Mouse (Mus musculus): ENCODE measurements around the gene Srpk3. TPM values are rescaled to one million over a fixed set of nuclear protein-coding genes. Genes with fewer than 3 reads are reported as not detected.

The Srpk3 gene
- polyA plus RNA-seq, 1 experiment: 109 TPM

- no peaks in the 10 kb centered on the region; the same call in 1 of the 2 replicates for H3K4me1 ChIP-seq (ENCODE audit: control insufficient read depth, insufficient read depth, insufficient read length)
- no peak for TF ChIP-seq POLR2A (IDR thresholded peaks at IDR 0.05; ENCODE audit: low read depth, low read length)
- 86% methylated on average over 5 of the region's 5 CpGs for WGBS
Measured at GRCm38 (mm10) chrX:73756334-73757140, 17.7 kb upstream of the Srpk3 start, which contains the start of gene Plxnb3. Gene Plxnb3, plus strand, starts transcription at chrX:73757090.

GRCm38 (mm10) chrX:73758611-73759290 is 15.5 kb upstream of the Srpk3 start:
- TF ChIP-seq CTCF (IDR thresholded peaks at IDR 0.05; ENCODE audit: extremely low read depth, insufficient read depth, insufficient read length, insufficient replicate concordance): no peak
- no peaks in the 10 kb centered on the region for H3K36me3 ChIP-seq (ENCODE audit: control insufficient read depth, insufficient read depth, low read length)
- no peak for DNase-seq (ENCODE audit: low read depth in 1 of 2, low spot score in 2 of 2)
- H3K4me3 ChIP-seq (ENCODE audit: extremely low read depth, insufficient read depth, insufficient read length): no peak overlapping the region
- 83% methylated on average over 13 of the region's 13 CpGs for WGBS
- H3K27ac ChIP-seq (ENCODE audit: insufficient read depth, low read length): no peak overlapping the region
- no peaks in the 10 kb centered on the region for H3K27me3 ChIP-seq (ENCODE audit: control insufficient read depth, insufficient read depth, low read length)
- H3K4me1 ChIP-seq (ENCODE audit: control insufficient read depth, insufficient read depth, insufficient read length): no peaks in the 10 kb centered on the region; the same call in 1 of the 2 replicates

More at GRCm38 (mm10) chrX:73756334-73757140, 17.7 kb upstream of the Srpk3 start, which contains the start of gene Plxnb3:
- H3K27me3 ChIP-seq (ENCODE audit: control insufficient read depth, insufficient read depth, low read length): no peaks in the 10 kb centered on the region
- DNase-seq (ENCODE audit: low read depth in 1 of 2, low spot score in 2 of 2): no peak
- no peak within 1 kb of the TSS for H3K27ac ChIP-seq (ENCODE audit: insufficient read depth, low read length)
- no peak within 1 kb of the TSS for H3K4me3 ChIP-seq (ENCODE audit: extremely low read depth, insufficient read depth, insufficient read length)
- no peaks in the 10 kb centered on the region for H3K36me3 ChIP-seq (ENCODE audit: control insufficient read depth, insufficient read depth, low read length)

- TF ChIP-seq CTCF (IDR thresholded peaks at IDR 0.05; ENCODE audit: extremely low read depth, insufficient read depth, insufficient read length, insufficient replicate concordance) (no peak), POLR2A (IDR thresholded peaks at IDR 0.05; ENCODE audit: low read depth, low read length) (no peak)
- DNase-seq (ENCODE audit: low read depth in 1 of 2, low spot score in 2 of 2): no peak
- peak overlapping the region; percentile 62 for H3K27ac ChIP-seq (ENCODE audit: insufficient read depth, low read length)
- no peak overlapping the region for H3K4me3 ChIP-seq (ENCODE audit: extremely low read depth, insufficient read depth, insufficient read length)
- peaks cover 3% of the 10 kb centered on the region; the same call in 1 of the 2 replicates for H3K4me1 ChIP-seq (ENCODE audit: control insufficient read depth, insufficient read depth, insufficient read length)
- no peaks in the 10 kb centered on the region for H3K36me3 ChIP-seq (ENCODE audit: control insufficient read depth, insufficient read depth, low read length)
- 54% methylated on average over 1 of the region's 1 CpGs for WGBS
- no peaks in the 10 kb centered on the region for H3K27me3 ChIP-seq (ENCODE audit: control insufficient read depth, insufficient read depth, low read length)
Measured at GRCm38 (mm10) chrX:73765311-73765710, 8.9 kb upstream of the Srpk3 start.

- WGBS: 75% methylated on average over 9 of the region's 9 CpGs
Measured at GRCm38 (mm10) chrX:73767267-73767666, 6.9 kb upstream of the Srpk3 start.

GRCm38 (mm10) chrX:73774802-73775483 is 738 bp downstream of the Srpk3 start:
- Histone ChIP-seq H3K4me3 (ENCODE audit: extremely low read depth, insufficient read depth, insufficient read length) (peak overlapping the region; percentile 52; the same call in 1 of the 2 replicates), H3K36me3 (ENCODE audit: control insufficient read depth, insufficient read depth, low read length) (peaks cover 13% of the 10 kb centered on the region), H3K27ac (ENCODE audit: insufficient read depth, low read length) (peak overlapping the region; percentile 70), H3K27me3 (ENCODE audit: control insufficient read depth, insufficient read depth, low read length) (no peaks in the 10 kb centered on the region), H3K4me1 (ENCODE audit: control insufficient read depth, insufficient read depth, insufficient read length) (peaks cover 7% of the 10 kb centered on the region; the same call in 1 of the 2 replicates)
- DNase-seq (ENCODE audit: low read depth in 1 of 2, low spot score in 2 of 2): no peak
- TF ChIP-seq CTCF (IDR thresholded peaks at IDR 0.05; ENCODE audit: extremely low read depth, insufficient read depth, insufficient read length, insufficient replicate concordance): no peak
- TF ChIP-seq POLR2A (IDR thresholded peaks at IDR 0.05; ENCODE audit: low read depth, low read length): no peak
- 68% methylated on average over 10 of the region's 10 CpGs for WGBS

More at GRCm38 (mm10) chrX:73767267-73767666, 6.9 kb upstream of the Srpk3 start:
- Histone ChIP-seq H3K27me3 (ENCODE audit: control insufficient read depth, insufficient read depth, low read length) (no peaks in the 10 kb centered on the region), H3K4me1 (ENCODE audit: control insufficient read depth, insufficient read depth, insufficient read length) (peaks cover 3% of the 10 kb centered on the region; the same call in 1 of the 2 replicates), H3K36me3 (ENCODE audit: control insufficient read depth, insufficient read depth, low read length) (no peaks in the 10 kb centered on the region), H3K27ac (ENCODE audit: insufficient read depth, low read length) (no peak overlapping the region), H3K4me3 (ENCODE audit: extremely low read depth, insufficient read depth, insufficient read length) (no peak overlapping the region)
- no peak for DNase-seq (ENCODE audit: low read depth in 1 of 2, low spot score in 2 of 2)
- no peak for TF ChIP-seq POLR2A (IDR thresholded peaks at IDR 0.05; ENCODE audit: low read depth, low read length)
- 0 out of 2 replicates have a peak, but pooled peaks have one; percentile 16 for TF ChIP-seq CTCF (IDR thresholded peaks at IDR 0.05; ENCODE audit: extremely low read depth, insufficient read depth, insufficient read length, insufficient replicate concordance)

GRCm38 (mm10) chrX:73782227-73782626 is 8.0 kb downstream of the Srpk3 start:
- peaks cover 21% of the 10 kb centered on the region for H3K36me3 ChIP-seq (ENCODE audit: control insufficient read depth, insufficient read depth, low read length)
- H3K4me3 ChIP-seq (ENCODE audit: extremely low read depth, insufficient read depth, insufficient read length): no peak overlapping the region
- no peak overlapping the region for H3K27ac ChIP-seq (ENCODE audit: insufficient read depth, low read length)
- no peak for DNase-seq (ENCODE audit: low read depth in 1 of 2, low spot score in 2 of 2)
- WGBS: 71% methylated on average over 3 of the region's 3 CpGs
- no peaks in the 10 kb centered on the region for H3K27me3 ChIP-seq (ENCODE audit: control insufficient read depth, insufficient read depth, low read length)
- H3K4me1 ChIP-seq (ENCODE audit: control insufficient read depth, insufficient read depth, insufficient read length): peaks cover 7% of the 10 kb centered on the region; the same call in 1 of the 2 replicates
- TF ChIP-seq POLR2A (IDR thresholded peaks at IDR 0.05; ENCODE audit: low read depth, low read length): no peak
